Mouse (Mus musculus): ENCODE results near the gene Mapk3.

GRCm38 (mm10) chr7:126775978-126776234 lies 16.5 kb downstream of the Mapk3 start:
- no peak for TF ChIP-seq MAX (IDR thresholded peaks at IDR 0.05; ENCODE audit: low read depth)
- no peak for TF ChIP-seq POLR2A (IDR thresholded peaks at IDR 0.05; ENCODE audit: insufficient read length, low read depth)
- no peak for TF ChIP-seq MYOD1 (IDR thresholded peaks at IDR 0.05; ENCODE audit: control insufficient read depth in 1 of 3, insufficient read length in 2 of 3, low read depth in 2 of 3)
- TF ChIP-seq E2F4 (IDR thresholded peaks at IDR 0.05; ENCODE audit: insufficient read depth): no peak

Data from myocyte (in vitro differentiated cells).